Mouse (Mus musculus) limb, embryonic 14.5 days (tissue): ENCODE results near the gene Dnajc2. TPM values are rescaled to one million over a fixed set of nuclear protein-coding genes. Genes with fewer than 3 reads are reported as not detected.

Experiments
- ATAC-seq: fragments of 200-750 bp; cut with Nextera tagmentation; 2 replicates; pipeline ENCODE4 v1.8.0; 2017; ENCODE audit warnings: low read depth, moderate number of reproducible peaks, moderate TSS enrichment; ENCODE audit not compliant: low FRiP score
- DNase-seq: peaks from one replicate; pipeline ENCODE4 v3.0.0-alpha.2; 2015; ENCODE audit warnings: low spot score
- H3K27ac ChIP-seq: fragments of 300-500 bp; sonication (generic); replicated peaks from 2 replicates; pipeline ENCODE4 v1.5.1; 2014; ENCODE audit warnings: low read depth, mild to moderate bottlenecking, low read length, moderate library complexity, mixed read lengths
- H3K27me3 ChIP-seq: fragments of 300-500 bp; sonication (generic); 2 replicates; pipeline ENCODE4 v1.6.1; 2014; ENCODE audit warnings: low read length, mixed read lengths; ENCODE audit not compliant: control insufficient read depth, insufficient read depth
- H3K36me3 ChIP-seq: fragments of 300-500 bp; sonication (generic); 2 replicates; pipeline ENCODE4 v1.6.1; 2014; ENCODE audit warnings: mild to moderate bottlenecking, low read length, moderate library complexity, mixed read lengths; ENCODE audit not compliant: control insufficient read depth, insufficient read depth
- H3K4me1 ChIP-seq: fragments of 300-500 bp; sonication (generic); 2 replicates; pipeline ENCODE4 v1.6.1; 2014; ENCODE audit warnings: antibody characterized with exemption, low read length, mixed read lengths; ENCODE audit not compliant: control insufficient read depth, insufficient read depth
- H3K4me2 ChIP-seq: fragments of 300-500 bp; sonication (generic); replicated peaks from 2 replicates; pipeline ENCODE4 v1.6.1; 2014; ENCODE audit warnings: low read depth, mild to moderate bottlenecking, low read length, moderate library complexity; ENCODE audit not compliant: severe bottlenecking
- H3K4me3 ChIP-seq: fragments of 300-500 bp; sonication (generic); replicated peaks from 2 replicates; pipeline ENCODE4 v1.5.1; 2014; ENCODE audit warnings: low read length
- H3K9ac ChIP-seq: fragments of 300-500 bp; sonication (generic); 2 replicates; pipeline ENCODE4 v1.6.1; 2014; ENCODE audit warnings: mild to moderate bottlenecking, low read depth, low read length, moderate library complexity; ENCODE audit not compliant: severe bottlenecking
- H3K9me3 ChIP-seq: fragments of 300-500 bp; sonication (generic); 2 replicates; pipeline ENCODE4 v1.6.1; 2016; ENCODE audit warnings: low read length; ENCODE audit not compliant: control insufficient read depth
- POLR2A ChIP-seq: fragments of 200-500 bp; IDR thresholded peaks from 2 replicates; pipeline ENCODE4 v1.8.0; 2012; ENCODE audit warnings: inconsistent platforms, mild to moderate bottlenecking, moderate library complexity, borderline replicate concordance; ENCODE audit not compliant: insufficient read depth, insufficient read length; ENCODE audit errors: extremely low read depth
- WGBS: fragments of 180-500 bp; shearing (Covaris S2); extraction: QIAGEN DNeasy Blood & Tissue Kit; methylation state at CpG from one replicate; pipeline ENCODE4 v1.1.7; 2014; 5-methylcytosine and 5-hydroxymethylcytosine counted together
- polyA plus RNA-seq, 2 experiments: library from polyadenylated mRNA; depleted of rRNA in 1 of 2; stranded (reverse) in 1 of 2; unstranded in 1 of 2; fragments of >200 nt; fragmentation: Nextera tagmentation in 1 of 2; extraction: Ambion mirVana in 1 of 2; gene quantifications; 2 replicates each; pipeline versions ENCODE4 v1.2.1 to v1.2.3; 2012 to 2014

Dnajc2 gene
- polyA plus RNA-seq, 2 experiments = 25.4 to 60.2 TPM

GRCm38 (mm10) chr5:21810924-21811323 lies 25.9 kb upstream of the Dnajc2 start:
- Histone ChIP-seq H3K27ac (no peak overlapping the region), H3K4me3 (no peak overlapping the region), H3K4me1 (no peaks in the 10 kb centered on the region), H3K27me3 (no peaks in the 10 kb centered on the region), H3K9me3 (no peaks in the 10 kb centered on the region), H3K9ac (no peak overlapping the region), H3K4me2 (no peak overlapping the region), H3K36me3 (no peaks in the 10 kb centered on the region)
- no peak for DNase-seq
- WGBS = 62% methylated on average over 10 of the region's 10 CpGs
- no peak for ATAC-seq
- TF ChIP-seq POLR2A = no peak

GRCm38 (mm10) chr5:21804837-21805236 lies 19.8 kb upstream of the Dnajc2 start:
- Histone ChIP-seq H3K4me2 (no peak overlapping the region), H3K27me3 (no peaks in the 10 kb centered on the region), H3K4me3 (no peak overlapping the region), H3K9ac (no peak overlapping the region), H3K4me1 (no peaks in the 10 kb centered on the region), H3K27ac (no peak overlapping the region), H3K36me3 (peaks cover 47% of the 10 kb centered on the region), H3K9me3 (no peaks in the 10 kb centered on the region)
- TF ChIP-seq POLR2A = no peak
- 80% methylated on average over 4 of the region's 4 CpGs for WGBS
- ATAC-seq (no peak), DNase-seq (no peak)

- ATAC-seq = no peak
- Histone ChIP-seq H3K4me2 (no peak overlapping the region), H3K4me3 (no peak overlapping the region), H3K9me3 (no peaks in the 10 kb centered on the region), H3K27ac (no peak overlapping the region), H3K4me1 (no peaks in the 10 kb centered on the region), H3K9ac (no peak overlapping the region), H3K27me3 (no peaks in the 10 kb centered on the region), H3K36me3 (peaks cover 56% of the 10 kb centered on the region)
- no peak for DNase-seq
- 93% methylated on average over 12 of the region's 12 CpGs for WGBS
- no peak for TF ChIP-seq POLR2A
These were observed 18.7 kb upstream of the Dnajc2 start for GRCm38 (mm10) chr5:21803691-21804188.

GRCm38 (mm10) chr5:21802907-21803306 lies 17.9 kb upstream of the Dnajc2 start:
- WGBS = 93% methylated on average over 9 of the region's 9 CpGs
- no peak overlapping the region for H3K27ac ChIP-seq
- no peak overlapping the region for H3K4me2 ChIP-seq
- no peaks in the 10 kb centered on the region for H3K9me3 ChIP-seq
- ATAC-seq (no peak), DNase-seq (no peak)
- no peak for TF ChIP-seq POLR2A
- no peaks in the 10 kb centered on the region for H3K27me3 ChIP-seq
- H3K9ac ChIP-seq = no peak overlapping the region
- no peak overlapping the region for H3K4me3 ChIP-seq
- no peaks in the 10 kb centered on the region for H3K4me1 ChIP-seq
- H3K36me3 ChIP-seq = peaks cover 63% of the 10 kb centered on the region

GRCm38 (mm10) chr5:21792166-21792565 lies 7.1 kb upstream of the Dnajc2 start:
- no peak for TF ChIP-seq POLR2A
- no peak overlapping the region for H3K4me3 ChIP-seq
- H3K27me3 ChIP-seq = no peaks in the 10 kb centered on the region
- no peak overlapping the region for H3K27ac ChIP-seq
- ATAC-seq (no peak), DNase-seq (no peak)
- peaks cover 6% of the 10 kb centered on the region; the same call in 1 of the 2 replicates for H3K4me1 ChIP-seq
- H3K36me3 ChIP-seq = peaks cover 32% of the 10 kb centered on the region
- no peaks in the 10 kb centered on the region for H3K9me3 ChIP-seq
- H3K4me2 ChIP-seq = no peak overlapping the region
- H3K9ac ChIP-seq = no peak overlapping the region

GRCm38 (mm10) chr5:21789061-21789460 lies 4.0 kb upstream of the Dnajc2 start:
- 64% methylated on average over 5 of the region's 5 CpGs for WGBS
- TF ChIP-seq POLR2A = no peak
- Histone ChIP-seq H3K4me2 (no peak overlapping the region), H3K27ac (no peak overlapping the region), H3K9ac (no peak overlapping the region), H3K36me3 (peaks cover 12% of the 10 kb centered on the region), H3K27me3 (no peaks in the 10 kb centered on the region), H3K4me1 (peaks cover 11% of the 10 kb centered on the region; the same call in 1 of the 2 replicates), H3K9me3 (no peaks in the 10 kb centered on the region), H3K4me3 (no peak overlapping the region)
- DNase-seq (no peak), ATAC-seq (no peak)
